In the genomic region with DNA sequence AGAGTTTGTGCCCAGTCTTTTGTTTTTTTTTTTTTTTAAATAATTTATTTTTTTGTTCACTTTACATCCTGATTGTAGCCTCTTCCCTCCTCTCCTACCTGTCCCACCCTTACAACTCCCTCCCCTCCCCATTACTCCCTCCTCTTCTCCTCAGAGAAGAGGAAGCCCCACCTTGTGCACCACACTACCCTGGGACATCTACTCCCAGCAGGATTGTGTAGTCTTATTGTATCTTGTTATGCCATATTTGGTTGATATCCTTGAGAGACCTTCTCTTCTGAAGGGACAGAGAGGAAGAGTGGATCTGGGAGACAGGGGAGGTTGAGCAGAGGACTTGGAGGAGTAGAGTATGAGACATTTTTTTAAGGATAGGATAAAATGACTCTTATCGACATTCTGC, we compare ENCODE assay signal across 28 mouse cellular contexts. TPM values are rescaled to one million over a fixed set of nuclear protein-coding genes. Genes with fewer than 3 reads are reported as not detected.
"Had no signal": no experiment of that assay in that cellular context is flagged by ENCODE, and none has a peak within 500 bp of the region (broad histone marks: within the 10 kb centered on the region; RNA-seq: fewer than 3 reads in every experiment).

No protein-coding gene starts in this region.

- H3K27me3 ChIP-seq: heart, embryonic 12.5 days; hindbrain, embryonic 13.5 days; hindbrain, embryonic 15.5 days; kidney, embryonic 15.5 days; limb, embryonic 15.5 days; liver, embryonic 12.5 days had no signal

- H3K27ac ChIP-seq: heart, embryonic 10.5 days; hindbrain, embryonic 13.5 days; hindbrain, embryonic 15.5 days; hindbrain, postnatal 0 days; kidney, embryonic 15.5 days; kidney, postnatal 0 days; limb, embryonic 13.5 days; limb, embryonic 15.5 days; liver, embryonic 12.5 days; liver, embryonic 14.5 days had no signal

- ATAC-seq: hindbrain, postnatal 0 days; intestine, embryonic 16.5 days; liver, embryonic 12.5 days had no signal

- H3K4me3 ChIP-seq: heart, embryonic 10.5 days; heart, embryonic 12.5 days; hindbrain, embryonic 13.5 days; hindbrain, embryonic 15.5 days; kidney, embryonic 15.5 days; limb, embryonic 13.5 days; limb, embryonic 15.5 days; liver, embryonic 12.5 days had no signal

- H3K9ac ChIP-seq: heart, embryonic 12.5 days; hindbrain, embryonic 13.5 days; hindbrain, embryonic 15.5 days; kidney, embryonic 15.5 days; limb, embryonic 13.5 days; limb, embryonic 15.5 days; liver, embryonic 12.5 days; liver, embryonic 14.5 days had no signal

- H3K9me3 ChIP-seq: heart, embryonic 10.5 days; heart, embryonic 12.5 days; hindbrain, embryonic 13.5 days; hindbrain, embryonic 15.5 days; kidney, embryonic 15.5 days; limb, embryonic 13.5 days; limb, embryonic 15.5 days; liver, embryonic 12.5 days had no signal

- DNase-seq: gastrocnemius, postnatal 10 days; gastrocnemius, postnatal 36 days; heart, adult 18-20 months; heart, postnatal 10 days; heart, postnatal 36 days; kidney, adult 11 months; kidney, adult 2 months; kidney, adult 9 months; kidney, postnatal 14 days; kidney, postnatal 36 days; layer of hippocampus, postnatal 36 days; left cerebral cortex, postnatal 4 days had no signal

- H3K4me2 ChIP-seq: heart, embryonic 12.5 days; hindbrain, embryonic 13.5 days; hindbrain, embryonic 15.5 days; kidney, embryonic 15.5 days; limb, embryonic 13.5 days; limb, embryonic 15.5 days; liver, embryonic 12.5 days had no signal

- H3K4me1 ChIP-seq: hindbrain, embryonic 13.5 days; hindbrain, embryonic 15.5 days; kidney, embryonic 15.5 days; liver, embryonic 12.5 days had no signal

- H3K36me3 ChIP-seq: heart, embryonic 10.5 days; heart, embryonic 12.5 days; hindbrain, embryonic 13.5 days; hindbrain, embryonic 15.5 days; kidney, embryonic 15.5 days; limb, embryonic 13.5 days; limb, embryonic 15.5 days; liver, embryonic 12.5 days had no signal

RNA-seq across cellular contexts. Expression of a gene that starts 48.2 kb away (rescaled TPM):
- total RNA-seq: gastrocnemius, adult 18-20 months; hematopoietic stem cell, adult 5-6 weeks; liver, adult 2 months had no signal
- polyA plus RNA-seq: liver, adult 2 months; liver, embryonic 14.5 days; liver, embryonic 16.5 days had no signal
